Mouse (Mus musculus) right cerebral cortex, adult 2 months (tissue): ENCODE data around the gene 1810030O07Rik.
"Not testable (repeated sequence)": the region's sequence is repeated elsewhere in the genome, so short reads cannot be mapped to it uniquely, and the experiment has no call there.

ENCODE experiments used
- DNase-seq, 2 experiments: peaks; one replicate each; pipeline ENCODE4 v3.0.0; 2021 to 2022; ENCODE audit warnings: low spot score in 2 of 2

Gene 1810030O07Rik

DNA sequence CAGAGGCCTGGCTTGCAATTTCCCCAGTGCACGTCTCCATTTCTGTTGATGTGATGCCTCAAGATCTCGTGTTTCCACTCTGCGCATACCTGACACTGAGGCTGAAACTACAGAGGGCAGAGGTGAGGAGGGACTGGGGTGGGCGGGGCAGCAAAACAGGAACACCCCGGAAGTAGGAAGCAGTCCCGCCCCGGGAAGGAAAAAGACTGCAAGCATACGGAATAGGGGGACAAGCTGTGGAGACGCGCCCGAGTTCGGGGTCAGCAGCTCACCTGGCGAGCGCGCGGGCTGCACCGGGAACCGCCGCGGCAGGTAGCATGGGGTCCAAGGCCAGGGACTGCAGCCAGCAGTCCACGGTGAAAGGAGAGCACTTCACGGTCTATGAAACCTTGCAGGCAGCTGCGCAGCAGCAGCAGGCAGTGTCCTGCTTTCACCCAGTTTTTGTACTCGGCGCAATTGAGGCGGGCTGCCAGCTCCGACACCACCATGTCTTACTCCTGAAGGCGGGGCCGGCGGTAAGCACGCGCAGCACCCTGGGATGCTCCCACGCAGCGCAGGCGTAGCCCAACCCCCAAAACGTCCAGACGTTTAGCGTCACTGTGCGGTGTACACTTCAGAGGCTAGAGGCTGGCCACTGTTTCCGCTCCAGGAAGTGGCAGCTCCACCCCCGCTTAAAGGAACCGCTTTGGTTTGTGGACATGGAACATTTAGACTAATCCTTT is at the start of gene 1810030O07Rik:
Gene 1810030O07Rik (minus strand): TSS at position 615 of the 722 bp plus-strand sequence.
- DNase-seq = peak; percentile 86 to 91

DNA sequence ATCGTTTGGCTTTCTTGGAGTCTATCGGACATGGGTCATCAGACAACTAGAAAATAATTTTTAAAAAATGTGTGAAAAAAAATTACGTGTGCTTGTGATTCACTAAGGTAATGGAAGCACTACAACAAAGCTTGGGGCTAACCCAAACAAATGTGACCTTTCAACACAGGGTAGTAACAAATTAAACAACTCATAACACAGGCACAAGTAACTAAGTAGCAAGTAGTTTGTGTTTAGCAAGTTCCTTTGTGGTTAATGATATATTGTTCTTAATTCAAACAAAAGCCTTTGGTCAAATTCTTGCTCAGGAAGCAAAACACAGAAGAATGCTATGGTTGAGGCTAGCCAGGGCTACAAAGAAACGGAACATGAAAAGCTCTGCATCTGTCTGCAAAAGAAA is 42.6 kb upstream of the 1810030O07Rik start:
- no peak for DNase-seq

DNA sequence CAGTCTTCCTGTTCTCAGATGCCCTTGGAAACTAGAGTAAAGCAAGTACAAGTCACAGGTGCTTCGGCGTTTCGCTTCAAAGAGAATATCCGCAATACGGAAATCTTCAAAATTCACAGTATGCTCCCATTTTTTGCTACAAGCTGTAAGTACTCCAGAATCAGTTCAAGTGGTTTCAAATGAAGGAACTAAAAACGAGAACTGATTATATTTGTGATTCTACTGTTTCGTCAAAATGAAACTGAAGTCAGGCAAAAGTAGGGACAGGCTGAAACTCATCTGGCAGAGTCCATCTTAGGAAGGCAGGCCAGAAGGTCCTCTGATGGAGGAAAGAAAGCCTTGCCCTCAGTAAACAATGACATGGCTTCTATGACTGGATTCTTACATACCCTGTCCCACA is 40.3 kb upstream of the 1810030O07Rik start:
- DNase-seq = no peak

DNA sequence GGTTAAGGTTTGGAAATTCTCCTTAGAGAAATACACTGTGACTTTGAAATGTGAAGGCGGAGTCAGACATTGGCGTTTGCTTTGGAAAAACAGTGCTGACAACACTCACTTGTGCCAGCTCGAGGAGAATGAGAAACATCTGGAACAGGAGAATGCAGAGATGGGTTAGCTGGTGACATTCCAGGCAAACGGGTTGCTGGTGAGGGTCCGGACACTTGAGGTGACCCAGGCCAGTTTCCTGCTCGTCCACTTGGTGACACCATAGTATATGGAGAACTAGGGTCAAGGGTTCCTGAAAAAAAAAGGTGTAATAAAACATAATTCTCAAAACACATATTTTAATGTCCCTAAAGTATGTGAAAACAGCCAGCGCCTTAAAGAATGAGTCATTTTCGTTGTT is 13.4 kb upstream of the 1810030O07Rik start:
- no peak for DNase-seq

DNA sequence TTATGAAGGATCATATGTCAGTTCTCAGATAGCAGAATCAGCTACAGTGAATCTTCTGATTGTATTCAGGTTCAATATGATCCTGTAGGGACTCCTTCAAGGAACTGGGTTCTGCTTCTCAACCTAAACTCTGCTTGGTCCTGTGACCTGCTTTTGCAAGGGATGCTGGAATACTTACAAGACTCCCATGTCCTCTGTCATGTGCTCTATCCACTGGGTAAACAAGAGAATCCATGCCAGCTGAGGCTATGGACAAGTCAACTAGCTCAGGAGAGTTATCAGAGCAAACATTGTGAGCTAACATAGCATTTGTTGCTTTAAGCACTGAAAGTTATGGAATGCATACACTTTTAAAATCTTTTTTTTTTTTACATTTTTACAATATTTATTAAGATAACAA is 12.6 kb upstream of the 1810030O07Rik start:
- no peak for DNase-seq

DNA sequence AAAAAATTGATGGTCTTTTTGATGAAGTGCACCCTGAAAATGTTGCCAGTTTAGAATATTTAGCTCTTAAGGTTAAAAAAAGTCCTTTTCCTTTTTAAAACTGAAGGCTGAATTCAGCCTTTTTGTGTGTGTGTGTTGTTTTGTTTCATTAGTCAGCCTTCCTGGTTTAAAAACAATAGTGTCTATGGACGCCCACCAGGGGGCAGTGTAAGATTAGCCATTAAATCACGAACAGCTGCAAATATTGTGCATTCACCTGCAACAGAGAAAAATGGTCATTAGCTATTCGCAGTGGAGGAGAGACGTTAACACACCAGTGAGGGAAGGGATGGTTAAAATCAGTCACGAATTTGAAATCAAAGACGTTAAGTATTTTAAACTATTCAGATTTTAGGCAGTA is 3.9 kb upstream of the 1810030O07Rik start:
- DNase-seq = peak; percentile 57 to 70

DNA sequence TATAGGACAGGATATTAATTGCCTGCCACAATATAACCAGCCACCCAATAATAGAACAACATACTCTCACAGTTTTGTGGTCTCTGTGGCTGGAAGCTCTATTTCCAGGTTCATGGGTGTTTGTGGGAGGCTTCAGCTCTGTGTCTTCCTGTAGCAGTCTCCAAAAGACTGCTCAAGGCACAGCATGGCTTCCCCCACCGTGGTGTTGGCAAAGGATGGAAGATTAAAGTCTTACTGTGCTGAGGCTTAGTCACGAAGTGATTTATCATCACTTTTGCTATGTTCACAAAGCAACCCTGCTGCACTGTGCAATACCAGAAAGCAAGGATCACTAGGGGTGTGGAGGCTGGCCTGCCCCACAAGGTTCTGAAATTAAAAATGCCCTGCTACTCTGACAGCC is 19.6 kb downstream of the 1810030O07Rik start:
- peak; percentile 13 to 18 for DNase-seq

DNA sequence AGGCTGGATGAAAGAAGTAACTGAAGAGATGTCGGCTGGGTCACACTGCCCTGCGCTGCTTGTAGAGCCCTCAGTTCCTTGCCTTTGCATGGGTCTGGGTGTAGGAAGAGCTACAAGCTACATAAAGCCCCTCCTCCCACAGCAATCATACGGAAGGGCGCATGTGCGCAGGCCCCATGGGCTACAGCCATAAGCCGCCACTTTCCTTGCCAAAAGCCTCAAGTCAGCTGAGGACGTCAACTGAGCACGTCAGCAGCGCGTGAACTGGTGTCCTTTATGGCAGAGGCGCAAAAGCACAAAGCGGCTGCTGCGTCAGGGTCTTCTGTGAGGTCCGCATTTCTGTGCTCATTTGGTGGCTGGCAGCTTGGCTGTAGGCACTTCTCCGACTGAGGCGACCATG is 21.6 kb downstream of the 1810030O07Rik start:
- DNase-seq = no peak

DNA sequence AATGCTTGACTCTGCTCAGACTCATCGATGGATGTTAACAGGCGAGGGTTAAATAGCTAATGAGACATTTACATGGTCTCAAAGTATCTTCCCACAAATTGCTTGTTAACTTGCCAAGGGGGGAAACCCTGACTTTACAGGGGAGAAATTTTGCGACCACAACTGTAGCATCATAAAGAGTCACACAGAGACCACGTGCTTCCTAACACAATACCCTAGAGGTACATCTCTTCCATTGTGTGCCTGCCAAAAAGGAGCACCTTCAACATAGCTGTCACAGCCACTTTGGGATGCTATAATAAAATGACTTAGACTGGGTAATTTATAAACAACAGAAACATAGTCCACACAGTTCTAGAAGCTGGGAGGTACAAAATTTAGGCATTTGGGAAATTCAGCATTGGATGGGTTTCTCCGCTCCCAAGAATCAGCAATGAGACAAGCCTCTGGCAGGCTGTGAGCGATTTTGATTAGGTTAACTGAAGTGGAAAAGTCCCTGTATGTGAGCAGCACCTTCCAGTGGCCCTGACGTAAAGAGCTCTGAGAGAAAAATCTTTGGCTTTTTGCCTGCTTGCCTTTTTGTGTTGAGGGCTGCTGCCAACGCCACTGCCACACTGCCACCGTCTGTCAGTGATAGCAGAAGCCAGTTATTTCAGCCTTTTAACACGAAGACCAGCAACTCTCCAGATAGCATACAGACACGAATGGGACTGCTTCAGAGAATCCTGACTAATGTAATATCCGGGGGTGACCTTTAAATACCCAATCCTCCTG is 27.8 kb downstream of the 1810030O07Rik start:
- peak; percentile 10 to 18 for DNase-seq

DNA sequence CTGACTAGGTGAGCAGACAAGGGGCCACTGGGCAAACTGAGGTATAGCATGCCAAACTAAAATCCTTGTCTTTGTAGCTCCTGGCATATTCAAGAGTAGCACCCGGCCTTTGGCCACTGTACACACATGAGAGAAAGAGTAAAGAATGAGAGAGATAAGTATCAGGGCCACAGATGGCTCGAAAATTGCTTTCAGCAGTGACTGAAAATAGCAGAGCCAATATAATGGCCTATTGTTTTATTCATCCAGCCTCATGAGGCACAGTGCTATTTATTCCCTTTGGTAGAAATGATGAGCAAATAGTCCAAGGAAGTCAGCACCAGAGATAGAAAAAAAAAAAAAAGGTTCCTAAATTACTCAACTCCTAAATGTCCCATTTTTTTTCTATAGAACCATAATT is 28.5 kb downstream of the 1810030O07Rik start:
- DNase-seq = no peak

DNA sequence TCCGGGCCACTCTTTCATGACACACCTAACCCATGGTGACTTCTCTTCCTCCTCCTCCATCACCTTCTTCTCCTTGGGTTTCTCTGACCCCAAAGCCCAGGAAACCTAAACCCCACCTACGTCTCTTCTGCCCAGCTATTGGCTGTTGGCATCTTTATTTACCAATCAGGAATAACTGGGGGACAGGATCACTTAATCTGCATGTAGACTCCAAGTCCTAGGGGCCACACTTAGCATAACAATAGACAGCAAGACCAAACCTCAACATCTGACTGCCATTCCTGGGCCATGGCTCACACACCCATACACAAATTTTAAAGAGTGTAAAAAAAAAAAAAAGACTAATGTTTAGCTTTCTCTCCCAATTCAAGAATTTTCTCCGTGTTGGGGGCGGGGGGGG is 48.3 kb downstream of the 1810030O07Rik start:
- DNase-seq = no peak

DNA sequence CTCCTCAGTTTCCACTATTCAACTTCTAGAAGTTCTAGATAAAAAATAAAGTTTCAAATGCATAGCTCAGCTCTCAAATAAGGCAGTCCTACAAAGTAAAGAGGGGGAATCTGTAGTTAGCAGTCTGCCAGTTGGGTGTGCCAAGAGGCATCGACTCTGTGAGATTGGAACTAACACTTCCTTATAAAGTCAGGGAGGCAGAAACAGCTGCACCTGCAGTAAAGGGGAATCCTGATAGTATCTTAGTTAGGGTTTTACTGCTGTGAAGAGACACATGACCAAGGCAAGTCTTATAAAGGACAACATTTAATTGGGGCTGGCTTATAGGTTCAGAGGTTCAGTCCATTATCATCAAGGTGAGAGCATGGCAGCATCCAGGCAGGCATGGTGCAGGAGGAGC is 61.1 kb downstream of the 1810030O07Rik start:
- DNase-seq = not testable (repeated sequence)

DNA sequence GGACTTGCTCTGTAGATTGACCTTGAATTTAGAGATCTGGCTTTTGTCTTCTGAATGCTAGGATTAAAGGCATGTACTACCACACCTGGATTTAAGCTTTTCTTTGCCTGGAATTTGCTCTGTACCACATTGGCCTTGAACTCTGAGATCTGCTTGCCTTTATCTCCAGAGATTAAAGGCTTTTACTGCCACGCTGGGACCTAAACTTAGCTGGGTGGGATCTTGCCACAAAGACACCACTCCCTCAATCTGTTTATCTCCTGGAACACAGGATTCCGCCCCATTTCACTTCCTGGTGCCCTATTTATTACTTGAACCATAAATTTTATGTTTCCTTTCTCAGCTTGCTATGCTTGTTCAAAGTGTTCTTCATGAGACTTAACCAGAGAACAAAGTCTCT is 62.3 kb downstream of the 1810030O07Rik start:
- no peak for DNase-seq

DNA sequence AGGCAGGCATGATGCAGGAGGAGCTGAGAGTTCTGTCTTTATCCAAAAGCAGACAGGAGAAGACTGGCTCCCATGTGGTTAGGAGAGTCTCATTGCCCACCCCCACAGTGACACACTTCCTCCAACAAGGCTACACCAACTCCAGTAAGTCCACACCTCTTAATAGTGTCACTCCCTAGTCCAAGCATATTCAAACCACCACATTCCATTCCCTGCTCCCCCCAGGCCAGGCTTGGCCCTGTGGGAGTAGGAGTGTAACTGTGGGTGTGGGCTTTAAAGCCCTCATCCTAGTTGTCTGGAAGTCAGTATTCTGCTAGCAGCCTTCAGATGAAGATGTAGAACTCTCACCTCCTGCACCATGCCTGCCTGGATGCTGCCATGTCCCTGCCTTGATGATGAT is 62.9 kb downstream of the 1810030O07Rik start:
- DNase-seq = not testable (repeated sequence)
